Comparison of ENCODE assay signal across 14 mouse cellular contexts in the genomic region with DNA sequence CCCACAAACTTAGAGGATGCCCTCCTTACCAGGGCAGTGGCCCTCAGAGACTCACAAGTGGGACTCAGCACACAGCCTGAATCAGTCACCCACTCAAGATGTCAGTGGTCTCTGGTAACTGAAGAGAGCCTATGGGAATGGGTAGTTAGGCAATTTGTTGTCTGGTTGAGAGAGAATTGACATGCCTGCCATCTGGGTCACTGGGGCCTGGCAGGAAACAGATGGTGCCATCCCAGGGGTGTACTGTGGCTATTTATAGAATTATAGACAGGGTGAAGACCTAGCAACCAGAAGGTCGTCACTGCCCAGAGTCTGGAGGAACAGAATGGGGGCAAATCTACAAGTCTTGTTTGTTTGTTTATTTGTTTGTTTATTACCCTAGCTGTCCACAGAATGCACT. TPM values are rescaled to one million over a fixed set of nuclear protein-coding genes. Genes with fewer than 3 reads are reported as not detected.
DNase-seq lines count a peak whose midpoint lies in the region; ATAC-seq lines count a peak whose summit lies in the region.
"Had no signal": no experiment of that assay in that cellular context is flagged by ENCODE, and none has a peak within 500 bp of the region (broad histone marks: within the 10 kb centered on the region; RNA-seq: fewer than 3 reads in every experiment).

No protein-coding gene starts in this region.

- no peak overlapping the region for H3K4me2 ChIP-seq in hindbrain, embryonic 11.5 days (replicated peaks; ENCODE audit: low read depth, low read length)
- no peak overlapping the region for H3K4me2 ChIP-seq in forebrain, embryonic 15.5 days (replicated peaks)
- H3K4me2 ChIP-seq: midbrain, embryonic 12.5 days had no signal

- peak; percentile 54; the same call in 1 of the 2 replicates for ATAC-seq in hindbrain, embryonic 11.5 days (ENCODE audit: low FRiP score)
- ATAC-seq in common myeloid progenitor, adult 5-6 weeks (replicated peaks; ENCODE audit: low read depth, poor library complexity, severe bottlenecking): peak; percentile 68
- no peak for ATAC-seq in forebrain, embryonic 15.5 days (replicated peaks)
- ATAC-seq: lung, postnatal 0 days had no signal

- no peak overlapping the region for H3K27ac ChIP-seq in hindbrain, embryonic 11.5 days (ENCODE audit: low read depth, low read length)
- no peak overlapping the region for H3K27ac ChIP-seq in hindbrain, embryonic 10.5 days
- H3K27ac ChIP-seq in forebrain, embryonic 15.5 days (replicated peaks): no peak overlapping the region
- H3K27ac ChIP-seq: embryonic facial prominence, embryonic 10.5 days; heart, adult 2 months; midbrain, embryonic 12.5 days had no signal

- H3K36me3 ChIP-seq in hindbrain, embryonic 11.5 days (ENCODE audit: control insufficient read depth, insufficient read depth, low read length): no peaks in the 10 kb centered on the region
- no peaks in the 10 kb centered on the region for H3K36me3 ChIP-seq in hindbrain, embryonic 10.5 days
- H3K36me3 ChIP-seq in forebrain, embryonic 15.5 days: no peaks in the 10 kb centered on the region
- H3K36me3 ChIP-seq: embryonic facial prominence, embryonic 10.5 days; midbrain, embryonic 12.5 days had no signal

- no peaks in the 10 kb centered on the region for H3K27me3 ChIP-seq in hindbrain, embryonic 11.5 days (ENCODE audit: control insufficient read depth, insufficient read depth, low read length)
- no peaks in the 10 kb centered on the region for H3K27me3 ChIP-seq in hindbrain, embryonic 10.5 days (ENCODE audit: insufficient read depth, poor library complexity, severe bottlenecking)
- H3K27me3 ChIP-seq in forebrain, embryonic 15.5 days: no peaks in the 10 kb centered on the region
- H3K27me3 ChIP-seq: midbrain, embryonic 12.5 days had no signal

- DNase-seq in hindbrain, embryonic 11.5 days (ENCODE audit: low spot score): peak; percentile 44
- no peak for DNase-seq in hindbrain, embryonic 10.5 days (ENCODE audit: low spot score)
- DNase-seq in B cell, adult 2 months: peak; percentile 43 to 55
- peak; percentile 12 for DNase-seq in adipocyte (ENCODE audit: low spot score)
- DNase-seq in layer of hippocampus, postnatal 25 days (ENCODE audit: extremely low spot score in 1 of 2, low spot score in 1 of 2): no peak
- DNase-seq: kidney, adult 18-20 months; right cerebral cortex, postnatal 14 days had no signal

- no peaks in the 10 kb centered on the region for H3K9me3 ChIP-seq in hindbrain, embryonic 11.5 days (ENCODE audit: control insufficient read depth, low read length)
- H3K9me3 ChIP-seq in hindbrain, embryonic 10.5 days: no peaks in the 10 kb centered on the region
- H3K9me3 ChIP-seq in forebrain, embryonic 15.5 days: no peaks in the 10 kb centered on the region
- H3K9me3 ChIP-seq: embryonic facial prominence, embryonic 10.5 days; midbrain, embryonic 12.5 days had no signal

- no peak overlapping the region for H3K4me3 ChIP-seq in hindbrain, embryonic 11.5 days (ENCODE audit: low read depth, low read length)
- no peak overlapping the region for H3K4me3 ChIP-seq in hindbrain, embryonic 10.5 days
- no peak overlapping the region for H3K4me3 ChIP-seq in forebrain, embryonic 15.5 days
- H3K4me3 ChIP-seq: embryonic facial prominence, embryonic 10.5 days; heart, adult 2 months; midbrain, embryonic 12.5 days had no signal

- 57% methylated on average over 1 of the region's 1 CpGs for WGBS in hindbrain, embryonic 11.5 days
- 51% methylated on average over 1 of the region's 1 CpGs for WGBS in hindbrain, embryonic 10.5 days
- WGBS in forebrain, embryonic 15.5 days: 68% methylated on average over 1 of the region's 1 CpGs

- H3K9ac ChIP-seq in hindbrain, embryonic 11.5 days (ENCODE audit: low read depth, low read length): no peak overlapping the region
- H3K9ac ChIP-seq in forebrain, embryonic 15.5 days (replicated peaks): no peak overlapping the region
- H3K9ac ChIP-seq: midbrain, embryonic 12.5 days had no signal

- no peaks in the 10 kb centered on the region for H3K4me1 ChIP-seq in hindbrain, embryonic 11.5 days (replicated peaks; ENCODE audit: control insufficient read depth, insufficient read depth, low read length)
- peaks cover 9% of the 10 kb centered on the region for H3K4me1 ChIP-seq in hindbrain, embryonic 10.5 days (replicated peaks)
- H3K4me1 ChIP-seq in forebrain, embryonic 15.5 days: peaks cover 15% of the 10 kb centered on the region
- H3K4me1 ChIP-seq: embryonic facial prominence, embryonic 10.5 days; midbrain, embryonic 12.5 days had no signal

RNA-seq across cellular contexts. Expression of a gene that starts 54.8 kb away (rescaled TPM):
- polyA plus RNA-seq in hindbrain, embryonic 11.5 days (2014; fragmentation: Nextera tagmentation; extraction: Ambion mirVana): 2.7 and 4.6 TPM in 2 replicates
- 3.2 and 4.7 TPM in 2 replicates for polyA plus RNA-seq in hindbrain, embryonic 10.5 days (2016; fragmentation: Nextera tagmentation; extraction: Ambion mirVana)
- not detected in 2 replicates for total RNA-seq in common myeloid progenitor, adult 5-6 weeks (2017)
- 5.1 and 5.4 TPM in 2 replicates for polyA plus RNA-seq in forebrain, embryonic 15.5 days (2015; fragmentation: Nextera tagmentation; extraction: Ambion mirVana)
- 10 to 100 TPM; 14.3 to 14.4 TPM for total RNA-seq in layer of hippocampus, postnatal 25 days (2021)
- total RNA-seq: liver, adult 2 months had no signal

Comparison
In these comparisons a context has a peak if more than half of its experiments do, and no peak if none do; other contexts are left out.
1. DNase-seq: peak in hindbrain, embryonic 11.5 days (single experiment), B cell, adult 2 months (2 of 2) and adipocyte (single experiment); none in hindbrain, embryonic 10.5 days (single experiment) and layer of hippocampus, postnatal 25 days (0 of 2).